In genomic region chr12:73328448-73329167, GRCm38 (mm10) we compare ENCODE assay signal across 23 mouse cellular contexts. TPM values are rescaled to one million over a fixed set of nuclear protein-coding genes. Genes with fewer than 3 reads are reported as not detected.
A peak's percentile ranks its signal among the peaks of the same experiment; 100 is the strongest.
DNase-seq lines count a peak whose midpoint lies in the region; ATAC-seq and TF ChIP-seq lines count a peak whose summit lies in the region.
"Had no signal": no experiment of that assay in that cellular context is flagged by ENCODE, and none has a peak within 500 bp of the region (broad histone marks: within the 10 kb centered on the region; RNA-seq: fewer than 3 reads in every experiment).

No protein-coding gene starts in this region.

- H3K4me1 ChIP-seq in heart, embryonic 13.5 days, result peaks cover 23% of the 10 kb centered on the region
- H3K4me1 ChIP-seq in CH12.LX (ENCODE audit: control insufficient read depth in 1 of 2, insufficient read depth in 2 of 2), result peaks cover 22 to 62% of the 10 kb centered on the region in 2 experiments
- H3K4me1 ChIP-seq in limb, embryonic 14.5 days (ENCODE audit: control insufficient read depth, insufficient read depth, low read length), result peaks cover 21% of the 10 kb centered on the region
- H3K4me1 ChIP-seq in midbrain, embryonic 13.5 days (replicated peaks), result no peaks in the 10 kb centered on the region
- H3K4me1 ChIP-seq: hindbrain, embryonic 15.5 days had no signal

- H3K9ac ChIP-seq in heart, embryonic 13.5 days, result no peak overlapping the region
- no peak overlapping the region for H3K9ac ChIP-seq in CH12.LX (ENCODE audit: insufficient read depth, low read depth)
- H3K9ac ChIP-seq in limb, embryonic 14.5 days (ENCODE audit: low read depth, low read length, severe bottlenecking), result no peak overlapping the region
- no peak overlapping the region for H3K9ac ChIP-seq in midbrain, embryonic 13.5 days (replicated peaks)
- H3K9ac ChIP-seq: embryonic facial prominence, embryonic 12.5 days; embryonic facial prominence, embryonic 15.5 days; forebrain, embryonic 12.5 days; forebrain, embryonic 15.5 days; heart, embryonic 12.5 days; hindbrain, embryonic 12.5 days; hindbrain, embryonic 15.5 days had no signal

- in situ Hi-C loops in CH12.LX (cut with MboI; ENCODE audit: low pct_ligation_motif_present, low pct_unique_long_range_greater_than_20kb, low sequenced_read_pairs), result no loop called here

- DNase-seq in heart, adult 9 months (ENCODE audit: low spot score in 2 of 2), result no peak
- peak; percentile 59 for DNase-seq in CH12.LX (ENCODE audit: extremely low read depth)
- DNase-seq in limb, embryonic 14.5 days (ENCODE audit: low spot score), result no peak
- no peak for DNase-seq in gastrocnemius, adult 2 months
- DNase-seq: adrenal gland, postnatal 10 days; adrenal gland, postnatal 36 days; cerebellum, adult 18-20 months; cerebellum, adult 9-10 months; cerebellum, postnatal 14 days; gastrocnemius, postnatal 10 days; gastrocnemius, postnatal 36 days; heart, postnatal 14 days had no signal

- ATAC-seq in heart, embryonic 13.5 days (ENCODE audit: extremely low read depth, insufficient number of reproducible peaks, low FRiP score, low TSS enrichment), result no peak
- peak; percentile 29; the same call in 1 of the 2 replicates for ATAC-seq in limb, embryonic 14.5 days (ENCODE audit: low FRiP score, low read depth)
- ATAC-seq in midbrain, embryonic 13.5 days, result no peak
- ATAC-seq: CD4-positive, CD25-positive, alpha-beta regulatory T cell, adult 4 months; forebrain, embryonic 15.5 days; intestine, postnatal 0 days had no signal

- peak; percentile 82 for TF ChIP-seq EP300 in CH12.LX (IDR thresholded peaks at IDR 0.05; ENCODE audit: low read length)

- 0 out of 2 replicates have a peak overlapping the region, but pooled peaks have one; percentile 28 for H3K27ac ChIP-seq in heart, embryonic 13.5 days (replicated peaks)
- H3K27ac ChIP-seq in CH12.LX (ENCODE audit: insufficient read depth, low read depth), result no peak overlapping the region
- peak overlapping the region; percentile 10; the same call in 1 of the 2 replicates for H3K27ac ChIP-seq in limb, embryonic 14.5 days (replicated peaks; ENCODE audit: low read depth, low read length)
- H3K27ac ChIP-seq in gastrocnemius, adult 2 months, result no peak overlapping the region
- H3K27ac ChIP-seq in midbrain, embryonic 13.5 days, result no peak overlapping the region
- H3K27ac ChIP-seq: embryonic facial prominence, embryonic 12.5 days; embryonic facial prominence, embryonic 15.5 days; forebrain, embryonic 12.5 days; forebrain, embryonic 15.5 days; hindbrain, embryonic 12.5 days; hindbrain, embryonic 15.5 days had no signal

- dilution Hi-C loops in CH12.LX (cut with MboI; ENCODE audit: extremely low pct_ligation_motif_present, extremely low pct_unique_long_range_greater_than_20kb, low sequenced_read_pairs), result no loop called here

- no peak overlapping the region for H3K4me2 ChIP-seq in heart, embryonic 13.5 days
- H3K4me2 ChIP-seq in CH12.LX (ENCODE audit: insufficient read depth, low read depth, poor library complexity, severe bottlenecking), result no peak overlapping the region
- H3K4me2 ChIP-seq in limb, embryonic 14.5 days (replicated peaks; ENCODE audit: low read depth, low read length, severe bottlenecking), result no peak overlapping the region
- no peak overlapping the region for H3K4me2 ChIP-seq in midbrain, embryonic 13.5 days (replicated peaks)
- H3K4me2 ChIP-seq: embryonic facial prominence, embryonic 12.5 days; embryonic facial prominence, embryonic 15.5 days; forebrain, embryonic 12.5 days; forebrain, embryonic 15.5 days; heart, embryonic 12.5 days; hindbrain, embryonic 12.5 days; hindbrain, embryonic 15.5 days had no signal

- no peaks in the 10 kb centered on the region for H3K9me3 ChIP-seq in heart, embryonic 13.5 days
- H3K9me3 ChIP-seq in CH12.LX (replicated peaks; ENCODE audit: low read length), result no peaks in the 10 kb centered on the region
- no peaks in the 10 kb centered on the region for H3K9me3 ChIP-seq in limb, embryonic 14.5 days (ENCODE audit: control insufficient read depth, low read length)
- no peaks in the 10 kb centered on the region for H3K9me3 ChIP-seq in midbrain, embryonic 13.5 days
- H3K9me3 ChIP-seq: embryonic facial prominence, embryonic 12.5 days; embryonic facial prominence, embryonic 15.5 days; forebrain, embryonic 12.5 days; forebrain, embryonic 15.5 days; heart, embryonic 12.5 days; hindbrain, embryonic 12.5 days; hindbrain, embryonic 15.5 days had no signal

- no peaks in the 10 kb centered on the region for H3K27me3 ChIP-seq in heart, embryonic 13.5 days (replicated peaks)
- H3K27me3 ChIP-seq in CH12.LX (replicated peaks), result no peaks in the 10 kb centered on the region
- H3K27me3 ChIP-seq in limb, embryonic 14.5 days (ENCODE audit: control insufficient read depth, insufficient read depth, low read length), result 0 out of 2 replicates have a peak, but pooled peaks cover 4% of the 10 kb centered on the region
- no peaks in the 10 kb centered on the region for H3K27me3 ChIP-seq in midbrain, embryonic 13.5 days
- H3K27me3 ChIP-seq: embryonic facial prominence, embryonic 12.5 days; forebrain, embryonic 12.5 days; forebrain, embryonic 15.5 days; heart, embryonic 12.5 days; hindbrain, embryonic 12.5 days; hindbrain, embryonic 15.5 days had no signal

- no peaks in the 10 kb centered on the region for H3K79me2 ChIP-seq in CH12.LX (replicated peaks; ENCODE audit: control insufficient read depth, extremely low read depth, insufficient read depth, poor library complexity, severe bottlenecking)

- H3K4me3 ChIP-seq in heart, embryonic 13.5 days, result no peak overlapping the region
- H3K4me3 ChIP-seq in CH12.LX (replicated peaks in 1 of 3; ENCODE audit: low read depth in 2 of 3, low read length in 2 of 3, poor library complexity in 1 of 3), result no peak overlapping the region
- no peak overlapping the region for H3K4me3 ChIP-seq in limb, embryonic 14.5 days (replicated peaks; ENCODE audit: low read length)
- H3K4me3 ChIP-seq in gastrocnemius, adult 2 months, result no peak overlapping the region
- H3K4me3 ChIP-seq in midbrain, embryonic 13.5 days (replicated peaks), result no peak overlapping the region
- H3K4me3 ChIP-seq: embryonic facial prominence, embryonic 12.5 days; embryonic facial prominence, embryonic 15.5 days; forebrain, embryonic 12.5 days; forebrain, embryonic 15.5 days; heart, embryonic 12.5 days; hindbrain, embryonic 12.5 days; hindbrain, embryonic 15.5 days had no signal

- TF ChIP-seq POLR2A in CH12.LX (IDR thresholded peaks at IDR 0.05; ENCODE audit: low read depth, low read length), result no peak
- TF ChIP-seq POLR2A in limb, embryonic 14.5 days (IDR thresholded peaks at IDR 0.05; ENCODE audit: borderline replicate concordance, extremely low read depth, insufficient read depth, insufficient read length), result no peak

- TF ChIP-seq RAD21 in CH12.LX (IDR thresholded peaks at IDR 0.05; ENCODE audit: low read depth, low read length), result no peak

- 77% methylated on average over 4 of the region's 4 CpGs for WGBS in heart, embryonic 13.5 days
- WGBS in limb, embryonic 14.5 days, result 61% methylated on average over 4 of the region's 4 CpGs
- WGBS in midbrain, embryonic 13.5 days, result 86% methylated on average over 4 of the region's 4 CpGs

- no peak for TF ChIP-seq CTCF in CH12.LX (conservative IDR thresholded peaks at IDR 0.05 in 1 of 2, IDR thresholded peaks at IDR 0.05 in 1 of 2; ENCODE audit: low read depth in 2 of 2, low read length in 2 of 2)
- TF ChIP-seq CTCF in gastrocnemius, adult 2 months (IDR thresholded peaks at IDR 0.05), result no peak

- intact Hi-C loops in gastrocnemius, adult 2 months (cut with DNase I), result loop anchor here (10.0 kb wide), 1 partner anchor 186 kb away; no protein-coding TSS in a partner anchor

- no peaks in the 10 kb centered on the region for H3K36me3 ChIP-seq in heart, embryonic 13.5 days
- H3K36me3 ChIP-seq in CH12.LX (replicated peaks in 1 of 2; ENCODE audit: control insufficient read depth in 1 of 2, insufficient read depth in 1 of 2, low read length in 1 of 2), result peaks cover 0 to 11% of the 10 kb centered on the region in 2 experiments
- H3K36me3 ChIP-seq in limb, embryonic 14.5 days (ENCODE audit: control insufficient read depth, insufficient read depth, low read length), result no peaks in the 10 kb centered on the region
- H3K36me3 ChIP-seq in midbrain, embryonic 13.5 days, result no peaks in the 10 kb centered on the region
- H3K36me3 ChIP-seq: embryonic facial prominence, embryonic 12.5 days; embryonic facial prominence, embryonic 15.5 days; forebrain, embryonic 12.5 days; forebrain, embryonic 15.5 days; heart, embryonic 12.5 days; hindbrain, embryonic 12.5 days; hindbrain, embryonic 15.5 days had no signal

TF ChIP-seq in CH12.LX, 34 proteins besides CTCF, POLR2A, EP300 and RAD21 (continues in another document):
- TF ChIP-seq BHLHE40 (IDR thresholded peaks at IDR 0.05; ENCODE audit: low read depth, low read length) (peak; percentile 41; the same call in 1 of the 2 replicates), TCF12 (IDR thresholded peaks at IDR 0.05; ENCODE audit: low read depth, low read length) (peak; percentile 42; the same call in 1 of the 2 replicates), MAFK (IDR thresholded peaks at IDR 0.05; ENCODE audit: insufficient replicate concordance, low read length) (no peak), MAZ (IDR thresholded peaks at IDR 0.05; ENCODE audit: low read depth, low read length) (no peak), MEF2A (IDR thresholded peaks at IDR 0.05; ENCODE audit: borderline replicate concordance, low read depth, low read length) (peak; percentile 71; the same call in 1 of the 2 replicates), POLR2AphosphoS2 (IDR thresholded peaks at IDR 0.05; ENCODE audit: low read depth, low read length) (no peak), CHD1 (IDR thresholded peaks at IDR 0.05; ENCODE audit: low read depth, low read length) (no peak)

RNA-seq across cellular contexts. Expression of gene Slc38a6, which starts 42.0 kb away (rescaled TPM):
- 4.1 and 5.4 TPM in 2 replicates for polyA plus RNA-seq in heart, embryonic 13.5 days (2015; fragmentation: Nextera tagmentation; extraction: Ambion mirVana)
- total RNA-seq in CH12.LX (2012; rRNA removed), result 10.2 and 10.3 TPM in 2 replicates
- 13.6 and 15.4 TPM in 2 replicates for total RNA-seq in CH12.LX (2014; rRNA removed)
- polyA plus RNA-seq in CH12.LX (2012; ENCODE audit: insufficient read length, low read depth), result 6.9 and 7.0 TPM in 2 replicates
- 37.6 and 47.3 TPM in 2 replicates for polyA plus RNA-seq in limb, embryonic 14.5 days (2012; rRNA removed)
- 13.1 and 17.2 TPM in 2 replicates for polyA plus RNA-seq in limb, embryonic 14.5 days (2014; fragmentation: Nextera tagmentation; extraction: Ambion mirVana)
- 1 to 10 TPM; 1.7 to 3.6 TPM for total RNA-seq in gastrocnemius, adult 2 months (2021)
- 10.0 and 10.4 TPM in 2 replicates for polyA plus RNA-seq in midbrain, embryonic 13.5 days (2015; fragmentation: Nextera tagmentation; extraction: Ambion mirVana)

RNA-seq across cellular contexts. Expression of gene Trmt5, which starts 42.1 kb away (rescaled TPM):
- polyA plus RNA-seq in heart, embryonic 13.5 days (2015; fragmentation: Nextera tagmentation; extraction: Ambion mirVana), result 13.6 and 14.5 TPM in 2 replicates
- 21.9 and 26.3 TPM in 2 replicates for total RNA-seq in CH12.LX (2012; rRNA removed)
- total RNA-seq in CH12.LX (2014; rRNA removed), result 51.3 and 57.7 TPM in 2 replicates
- 40.4 and 40.5 TPM in 2 replicates for polyA plus RNA-seq in CH12.LX (2012; ENCODE audit: insufficient read length, low read depth)
- 14.1 and 15.3 TPM in 2 replicates for polyA plus RNA-seq in limb, embryonic 14.5 days (2012; rRNA removed)
- 14.5 and 16.6 TPM in 2 replicates for polyA plus RNA-seq in limb, embryonic 14.5 days (2014; fragmentation: Nextera tagmentation; extraction: Ambion mirVana)
- 1 to 10 TPM; 8.5 to 8.6 TPM for total RNA-seq in gastrocnemius, adult 2 months (2021)
- polyA plus RNA-seq in midbrain, embryonic 13.5 days (2015; fragmentation: Nextera tagmentation; extraction: Ambion mirVana), result 16.5 and 17.6 TPM in 2 replicates

Comparison
In these comparisons a context has a peak if more than half of its experiments do, and no peak if none do; other contexts are left out.
1. H3K27ac ChIP-seq: peak in heart, embryonic 13.5 days (single experiment) and limb, embryonic 14.5 days (single experiment); none in CH12.LX (single experiment), gastrocnemius, adult 2 months (single experiment) and midbrain, embryonic 13.5 days (single experiment).